ENCODE assay signal across 9 mouse cellular contexts in genomic region chr3:107458528-107459195, GRCm38 (mm10). TPM values are rescaled to one million over a fixed set of nuclear protein-coding genes. Genes with fewer than 3 reads are reported as not detected.
DNase-seq lines count a peak whose midpoint lies in the region; ATAC-seq and TF ChIP-seq lines count a peak whose summit lies in the region.
"Had no signal": no experiment of that assay in that cellular context is flagged by ENCODE, and none has a peak within 500 bp of the region (broad histone marks: within the 10 kb centered on the region; RNA-seq: fewer than 3 reads in every experiment).

No protein-coding gene starts in this region.

- peak in 1 of 2 experiments; percentile 69 for DNase-seq in left cerebral cortex, adult 2 months (ENCODE audit: extremely low spot score in 1 of 2, low spot score in 2 of 2)
- no peak for DNase-seq in left cerebral cortex, adult 8-10 months (ENCODE audit: low spot score in 2 of 2)
- DNase-seq in cerebellum, adult 9-10 months, result peak; percentile 62
- DNase-seq in induced T-regulatory cell, adult 2 months (ENCODE audit: low read depth), result peak; percentile 27
- DNase-seq in midbrain, embryonic 11.5 days (ENCODE audit: low spot score, missing footprints), result peak; percentile 94
- peak; percentile 2 for DNase-seq in yolk sac, embryonic 10.5 days (ENCODE audit: low spot score)
- DNase-seq in lung, postnatal 14 days, result no peak

- intact Hi-C loops in left cerebral cortex, adult 2 months (cut with DNase I), result no loop called here

- TF ChIP-seq POLR2A in embryonic fibroblast, embryonic 13.5 days (IDR thresholded peaks at IDR 0.05; ENCODE audit: low read depth, low read length), result no peak

- 0 out of 2 replicates have a peak, but pooled peaks have one; percentile 8 for ATAC-seq in midbrain, embryonic 11.5 days (ENCODE audit: low FRiP score)

- H3K4me1 ChIP-seq in embryonic fibroblast, embryonic 13.5 days (ENCODE audit: control insufficient read depth, insufficient read depth, low read length), result peaks cover 2% of the 10 kb centered on the region; the same call in 1 of the 2 replicates
- H3K4me1 ChIP-seq in midbrain, embryonic 11.5 days (ENCODE audit: control insufficient read depth, insufficient read depth, low read length), result peaks cover 20% of the 10 kb centered on the region

- peaks cover 59% of the 10 kb centered on the region for H3K27me3 ChIP-seq in midbrain, embryonic 11.5 days (ENCODE audit: control insufficient read depth, insufficient read depth, low read length)

- under 1% methylated on average over 51 of the region's 51 CpGs for WGBS in midbrain, embryonic 11.5 days

- no peaks in the 10 kb centered on the region for H3K9me3 ChIP-seq in midbrain, embryonic 11.5 days (ENCODE audit: control insufficient read depth, low read length)

- peak overlapping the region; percentile 76 for H3K4me2 ChIP-seq in midbrain, embryonic 11.5 days

- peak overlapping the region; percentile 89 for H3K27ac ChIP-seq in left cerebral cortex, adult 2 months
- H3K27ac ChIP-seq in embryonic fibroblast, embryonic 13.5 days (ENCODE audit: insufficient read depth, low read length), result no peak overlapping the region
- no peak overlapping the region for H3K27ac ChIP-seq in midbrain, embryonic 11.5 days (ENCODE audit: low read depth, low read length)

- peak overlapping the region; percentile 20; the same call in 1 of the 2 replicates for H3K9ac ChIP-seq in midbrain, embryonic 11.5 days (ENCODE audit: low read length)

- H3K4me3 ChIP-seq in left cerebral cortex, adult 2 months, result peak overlapping the region; percentile 70
- H3K4me3 ChIP-seq in embryonic fibroblast, embryonic 13.5 days (ENCODE audit: insufficient read depth, low read length), result peak overlapping the region; percentile 11; the same call in 1 of the 2 replicates
- H3K4me3 ChIP-seq in midbrain, embryonic 11.5 days (ENCODE audit: low read depth, low read length), result peak overlapping the region; percentile 52

- H3K36me3 ChIP-seq in midbrain, embryonic 11.5 days (ENCODE audit: control insufficient read depth, insufficient read depth, low read length), result no peaks in the 10 kb centered on the region

- TF ChIP-seq CTCF in left cerebral cortex, adult 2 months (IDR thresholded peaks at IDR 0.05), result no peak; the same call in 1 of the 2 replicates
- TF ChIP-seq CTCF in embryonic fibroblast, embryonic 13.5 days (IDR thresholded peaks at IDR 0.05; ENCODE audit: borderline replicate concordance, insufficient read depth, low read length), result no peak

RNA-seq across cellular contexts. Expression of gene Kcnc4, which starts 0.7 kb away (rescaled TPM):
- 10 to 100 TPM; 68.4 to 73.4 TPM for total RNA-seq in left cerebral cortex, adult 2 months (2021)
- total RNA-seq in left cerebral cortex, adult 8-10 months (2022), result 10 to 100 TPM; 59.7 to 66.2 (median 61.6) TPM
- polyA plus RNA-seq in embryonic fibroblast, embryonic 13.5 days (2011; ENCODE audit: insufficient read length, low read depth, missing spikeins), result not detected in 2 replicates
- polyA plus RNA-seq in midbrain, embryonic 11.5 days (2014; fragmentation: Nextera tagmentation; extraction: Ambion mirVana), result 0.03 and 0.04 TPM in 2 replicates
- total RNA-seq: liver, adult 2 months had no signal

RNA-seq across cellular contexts. Expression of gene Slc6a17, which starts 59.2 kb away (rescaled TPM):
- total RNA-seq in left cerebral cortex, adult 2 months (2021), result 100 to 1,000 TPM; 369 to 419 TPM
- total RNA-seq in left cerebral cortex, adult 8-10 months (2022), result 100 to 1,000 TPM; 328 to 391 (median 344) TPM
- 10.4 and 10.9 TPM in 2 replicates for polyA plus RNA-seq in embryonic fibroblast, embryonic 13.5 days (2011; ENCODE audit: insufficient read length, low read depth, missing spikeins)
- polyA plus RNA-seq in midbrain, embryonic 11.5 days (2014; fragmentation: Nextera tagmentation; extraction: Ambion mirVana), result 1.8 and 1.9 TPM in 2 replicates
- total RNA-seq: liver, adult 2 months had no signal

Comparison
In these comparisons a context has a peak if more than half of its experiments do, and no peak if none do; other contexts are left out.
1. DNase-seq: peak in cerebellum, adult 9-10 months (single experiment), induced T-regulatory cell, adult 2 months (single experiment), midbrain, embryonic 11.5 days (single experiment) and yolk sac, embryonic 10.5 days (single experiment); none in left cerebral cortex, adult 8-10 months (0 of 2) and lung, postnatal 14 days (single experiment).
2. H3K4me3 ChIP-seq: peak in every context shown above with its lines; median percentile 70 in left cerebral cortex, adult 2 months; 52 in midbrain, embryonic 11.5 days; 11 in embryonic fibroblast, embryonic 13.5 days.